Mouse (Mus musculus) lung, adult 2 months (tissue): ENCODE measurements around the gene Stk10.

Experiments
- CTCF ChIP-seq: fragments of 200-500 bp; IDR thresholded peaks from 2 replicates; pipeline ENCODE4 v1.5.1; 2011; ENCODE audit warnings: mild to moderate bottlenecking, low read length, control low read depth; ENCODE audit not compliant: insufficient read depth
- POLR2A ChIP-seq: fragments of 200-500 bp; IDR thresholded peaks from 2 replicates; pipeline ENCODE4 v1.6.1; 2011; ENCODE audit warnings: low read depth, mild to moderate bottlenecking, control low read depth, low read length, borderline replicate concordance; ENCODE audit errors: extremely low read depth

DNA sequence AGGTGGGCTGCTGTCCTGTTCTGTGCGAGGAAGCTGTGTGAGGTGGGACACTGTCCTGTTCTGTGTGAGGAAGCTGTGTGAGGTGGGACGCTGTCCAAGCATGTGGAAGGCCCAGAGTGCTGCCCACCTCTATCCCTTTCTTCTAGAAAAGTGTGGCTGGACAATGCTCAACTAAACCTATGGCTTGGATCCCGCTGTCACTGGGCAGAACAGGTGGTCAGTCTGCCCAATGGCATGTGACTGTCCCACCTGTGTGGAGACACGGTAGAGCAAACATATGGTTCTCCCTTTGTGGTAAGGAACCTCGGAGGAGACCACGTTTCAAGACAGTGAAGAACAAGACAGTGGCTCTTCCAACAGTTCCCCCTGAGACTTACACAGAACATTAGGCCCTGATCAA, 94.8 kb downstream of the Stk10 start:
- TF ChIP-seq CTCF = no peak
- TF ChIP-seq POLR2A = no peak
